Mouse (Mus musculus): ENCODE measurements at regions not wholly inside any gene's neighbourhood (a gene's known extent, or its start where the extent isn't known, plus 50 kb on each side); places are given as distances from the start of the nearest gene placed in this dataset.

GRCm38 (mm10) chr2:115483418-115484288 lies 97.9 kb upstream of the BC052040 start:
- peak; percentile 66 for TF ChIP-seq USF1 (IDR thresholded peaks at IDR 0.05; ENCODE audit: low read depth)
- no peak for TF ChIP-seq MYOG (IDR thresholded peaks at IDR 0.05; ENCODE audit: control insufficient read depth in 1 of 3, insufficient read depth in 1 of 3, insufficient read length in 2 of 3, low read depth in 2 of 3)

Data from myocyte (in vitro differentiated cells).